Mouse (Mus musculus) CH12.LX (cell line): ENCODE measurements around the gene Fryl.

Experiments used
- BHLHE40 ChIP-seq: IDR thresholded peaks from 2 replicates; pipeline ENCODE4 v1.6.1; 2011; ENCODE audit warnings: mild to moderate bottlenecking, low read depth, low read length, improper control_type of control experiment
- CTCF ChIP-seq, 2 experiments: IDR thresholded peaks in 1 of 2; conservative IDR thresholded peaks in 1 of 2; 2 replicates each; pipeline ENCODE4 v1.5.1; 2011 to 2012; ENCODE audit warnings: low read depth in 2 of 2, low read length in 2 of 2, improper control_type of control experiment in 1 of 2, inconsistent platforms in 1 of 2, mild to moderate bottlenecking in 1 of 2, moderate library complexity in 1 of 2
- ELF1 ChIP-seq: IDR thresholded peaks from 2 replicates; pipeline ENCODE4 v1.6.1; 2014; ENCODE audit warnings: low read depth, mild to moderate bottlenecking, inconsistent platforms, low read length, improper control_type of control experiment
- EP300 ChIP-seq: IDR thresholded peaks from 2 replicates; pipeline ENCODE4 v1.6.1; 2011; ENCODE audit warnings: low read length, improper control_type of control experiment
- ETS1 ChIP-seq: conservative IDR thresholded peaks from 2 replicates; pipeline ENCODE4 v1.6.1; 2012; ENCODE audit warnings: low read depth, mild to moderate bottlenecking, inconsistent platforms, low read length, improper control_type of control experiment, moderate library complexity
- JUN ChIP-seq: IDR thresholded peaks from 2 replicates; pipeline ENCODE4 v1.6.1; 2011; ENCODE audit warnings: low read depth, mild to moderate bottlenecking, low read length, improper control_type of control experiment, moderate library complexity; ENCODE audit not compliant: insufficient read depth
- MXI1 ChIP-seq: IDR thresholded peaks from 2 replicates; pipeline ENCODE4 v1.6.1; 2011; ENCODE audit warnings: mild to moderate bottlenecking, low read depth, low read length, improper control_type of control experiment
- NELFE ChIP-seq: IDR thresholded peaks from 2 replicates; pipeline ENCODE4 v1.6.1; 2011; ENCODE audit warnings: low read depth, low read length, improper control_type of control experiment
- POLR2A ChIP-seq: IDR thresholded peaks from 2 replicates; pipeline ENCODE4 v1.6.1; 2011; ENCODE audit warnings: low read depth, mild to moderate bottlenecking, improper control_type of control experiment, low read length
- RAD21 ChIP-seq: IDR thresholded peaks from 2 replicates; pipeline ENCODE4 v1.6.1; 2011; ENCODE audit warnings: low read depth, mild to moderate bottlenecking, low read length, improper control_type of control experiment, moderate library complexity
- RCOR1 ChIP-seq: conservative IDR thresholded peaks from 2 replicates; pipeline ENCODE4 v1.6.1; 2012; ENCODE audit warnings: low read depth, mild to moderate bottlenecking, inconsistent platforms, low read length, improper control_type of control experiment
- UBTF ChIP-seq: IDR thresholded peaks from 2 replicates; pipeline ENCODE4 v1.6.1; 2012; ENCODE audit warnings: low read depth, mild to moderate bottlenecking, inconsistent platforms, low read length, improper control_type of control experiment, moderate library complexity
- USF1 ChIP-seq: IDR thresholded peaks from 2 replicates; pipeline ENCODE4 v1.6.1; 2014; ENCODE audit warnings: low read depth, mild to moderate bottlenecking, inconsistent platforms, low read length, improper control_type of control experiment
- ZMIZ1 ChIP-seq: IDR thresholded peaks from 2 replicates; pipeline ENCODE4 v1.6.1; 2012; ENCODE audit warnings: low read depth, mild to moderate bottlenecking, inconsistent platforms, low read length, improper control_type of control experiment

GRCm38 (mm10) chr5:73289900-73290299 is 33.5 kb upstream of the Fryl start:
- no peak for TF ChIP-seq ETS1
- no peak for TF ChIP-seq BHLHE40
- TF ChIP-seq MXI1: no peak
- TF ChIP-seq USF1: no peak
- no peak for TF ChIP-seq CTCF (conservative IDR thresholded peaks at IDR 0.05 in 1 of 2, IDR thresholded peaks at IDR 0.05 in 1 of 2; ENCODE audit: low read depth in 2 of 2, low read length in 2 of 2)
- no peak for TF ChIP-seq JUN
- TF ChIP-seq UBTF: no peak
- no peak for TF ChIP-seq RAD21
- TF ChIP-seq POLR2A: no peak
- no peak for TF ChIP-seq RCOR1
- no peak for TF ChIP-seq NELFE
- no peak for TF ChIP-seq EP300
- TF ChIP-seq ZMIZ1: no peak
- TF ChIP-seq ELF1: no peak
